Mouse (Mus musculus): ENCODE data around the gene Slc6a1.

The Slc6a1 gene

GRCm38 (mm10) chr6:114358171-114358570 is 75.7 kb downstream of the Slc6a1 start:
- DNase-seq (ENCODE audit: low spot score in 2 of 2) = no peak

- DNase-seq (ENCODE audit: low spot score in 2 of 2) = no peak
These were observed 79.9 kb downstream of the Slc6a1 start for GRCm38 (mm10) chr6:114362355-114362754.

GRCm38 (mm10) chr6:114363740-114364139 is 81.3 kb downstream of the Slc6a1 start:
- DNase-seq (ENCODE audit: low spot score in 2 of 2) = no peak

- DNase-seq (ENCODE audit: low spot score in 2 of 2) = no peak
These were observed 82.3 kb downstream of the Slc6a1 start for GRCm38 (mm10) chr6:114364734-114365133.

- no peak for DNase-seq (ENCODE audit: low spot score in 2 of 2)
These were observed 83.8 kb downstream of the Slc6a1 start for GRCm38 (mm10) chr6:114366191-114366590.
